Mouse (Mus musculus) MEL (cell line): ENCODE data around the gene Osbpl11.

ENCODE experiments used
- CTCF ChIP-seq, 3 experiments: IDR thresholded peaks in 2 of 3; conservative IDR thresholded peaks in 1 of 3; 2 replicates each; pipeline ENCODE4 v1.5.1; 2011 to 2012; ENCODE audit warnings: low read length in 3 of 3, low read depth in 2 of 3, mild to moderate bottlenecking in 2 of 3, improper control_type of control experiment in 1 of 3, inconsistent platforms in 1 of 3, mixed read lengths in 1 of 3, moderate library complexity in 1 of 3; ENCODE audit not compliant: control insufficient read depth in 1 of 3, insufficient read depth in 1 of 3, poor library complexity in 1 of 3, severe bottlenecking in 1 of 3
- EP300 ChIP-seq, 2 experiments: IDR thresholded peaks; 2 replicates each; pipeline ENCODE4 v1.6.1; 2011; ENCODE audit warnings: improper control_type of control experiment in 2 of 2, low read length in 2 of 2, low read depth in 1 of 2, mild to moderate bottlenecking in 1 of 2
- HCFC1 ChIP-seq: IDR thresholded peaks from 2 replicates; pipeline ENCODE4 v1.6.1; 2012; ENCODE audit warnings: low read depth, mild to moderate bottlenecking, inconsistent platforms, low read length, improper control_type of control experiment, moderate library complexity
- MEF2A ChIP-seq: IDR thresholded peaks from 2 replicates; pipeline ENCODE4 v1.6.1; 2014; ENCODE audit warnings: low read depth, mild to moderate bottlenecking, inconsistent platforms, low read length, improper control_type of control experiment; ENCODE audit not compliant: poor library complexity, insufficient replicate concordance, severe bottlenecking; ENCODE audit errors: extremely low read depth
- TBP ChIP-seq: IDR thresholded peaks from 2 replicates; pipeline ENCODE4 v1.8.0; 2011; ENCODE audit warnings: low read depth, low read length, improper control_type of control experiment

DNA sequence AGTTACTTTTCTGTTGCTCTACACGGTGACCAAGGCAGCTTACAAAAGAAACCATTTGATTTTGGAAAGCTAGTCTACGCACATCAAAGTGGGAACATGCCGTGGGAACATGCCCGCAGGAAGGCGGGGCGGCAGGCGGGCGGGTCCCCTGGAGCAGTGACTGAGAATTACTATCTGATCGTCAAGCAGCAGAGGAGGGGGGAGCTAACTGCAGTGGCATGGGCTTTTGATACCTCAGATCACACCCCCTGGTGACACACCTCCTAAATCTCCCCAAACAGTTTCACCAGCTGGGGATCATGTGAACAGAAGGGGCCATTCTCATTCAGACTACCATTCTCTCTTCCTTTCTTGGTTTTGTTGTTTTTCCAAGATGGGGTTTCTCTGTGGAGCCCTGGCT is 103.7 kb downstream of the Osbpl11 start:
- TF ChIP-seq EP300 (IDR thresholded peaks at IDR 0.05; ENCODE audit: low read depth in 1 of 2, low read length in 2 of 2) (no peak), CTCF (IDR thresholded peaks at IDR 0.05 in 2 of 3, conservative IDR thresholded peaks at IDR 0.05 in 1 of 3; ENCODE audit: control insufficient read depth in 1 of 3, insufficient read depth in 1 of 3, low read depth in 2 of 3, low read length in 3 of 3, poor library complexity in 1 of 3, severe bottlenecking in 1 of 3) (no peak), TBP (no peak), MEF2A (no peak), HCFC1 (no peak)
